Mouse (Mus musculus) cerebellum, adult 2 months (tissue): ENCODE results near the gene Clk3.
A peak's percentile ranks its signal among the peaks of the same experiment; 100 is the strongest.

ENCODE experiments used
- CTCF ChIP-seq: fragments of 200-500 bp; IDR thresholded peaks from 2 replicates; pipeline ENCODE4 v1.5.1; 2011; ENCODE audit warnings: low read depth, mild to moderate bottlenecking, control low read depth, low read length, moderate library complexity, borderline replicate concordance; ENCODE audit not compliant: insufficient read depth
- POLR2A ChIP-seq: fragments of 200-500 bp; IDR thresholded peaks from 2 replicates; pipeline ENCODE4 v1.6.1; 2011; ENCODE audit warnings: low read length, control low read depth, borderline replicate concordance; ENCODE audit not compliant: insufficient read depth

GRCm38 (mm10) chr9:57712194-57712593 lies 53.5 kb downstream of the Clk3 start:
- peak; percentile 35; the same call in 1 of the 2 replicates for TF ChIP-seq CTCF
- TF ChIP-seq POLR2A = no peak
